11 mouse cellular contexts compared by ENCODE assay signal in the genomic region with DNA sequence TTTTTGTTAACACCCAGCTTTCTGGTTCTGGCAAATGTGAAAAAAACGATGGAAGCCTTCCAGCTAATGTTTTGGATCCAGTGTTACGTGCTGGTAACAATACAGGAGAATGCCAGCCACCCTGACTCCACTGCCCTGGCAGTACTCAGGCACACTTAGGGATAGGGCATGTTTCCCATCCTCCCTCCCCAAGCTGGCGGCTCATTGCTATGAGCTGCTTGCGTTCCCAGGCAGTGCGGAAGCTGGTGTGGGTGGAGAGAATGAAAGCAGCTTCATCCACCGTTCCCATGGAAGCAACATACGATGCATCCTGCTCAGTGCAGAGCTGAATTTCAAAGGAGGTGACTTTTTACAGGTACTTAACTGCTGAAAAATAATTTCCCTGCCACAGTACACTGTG. TPM values are rescaled to one million over a fixed set of nuclear protein-coding genes. Genes with fewer than 3 reads are reported as not detected.
DNase-seq lines count a peak whose midpoint lies in the region; ATAC-seq and TF ChIP-seq lines count a peak whose summit lies in the region.
"Had no signal": no experiment of that assay in that cellular context is flagged by ENCODE, and none has a peak within 500 bp of the region (broad histone marks: within the 10 kb centered on the region; RNA-seq: fewer than 3 reads in every experiment).

No protein-coding gene starts in this region.

- TF ChIP-seq POLR2A in cerebellum, adult 2 months (IDR thresholded peaks at IDR 0.05; ENCODE audit: borderline replicate concordance, insufficient read depth, low read length): no peak

- H3K9me3 ChIP-seq in heart, embryonic 11.5 days (replicated peaks; ENCODE audit: control insufficient read depth, low read length): no peaks in the 10 kb centered on the region
- H3K9me3 ChIP-seq: embryonic facial prominence, embryonic 12.5 days; limb, embryonic 12.5 days had no signal

- H3K4me3 ChIP-seq in cerebellum, adult 2 months (replicated peaks; ENCODE audit: insufficient read depth, low read depth, low read length): peak overlapping the region; percentile 23
- H3K4me3 ChIP-seq in heart, embryonic 11.5 days (ENCODE audit: low read depth, low read length): no peak overlapping the region
- H3K4me3 ChIP-seq: embryonic facial prominence, embryonic 12.5 days; limb, embryonic 12.5 days had no signal

- H3K27ac ChIP-seq in cerebellum, adult 2 months (ENCODE audit: insufficient read depth, low read length): no peak overlapping the region
- no peak overlapping the region for H3K27ac ChIP-seq in heart, embryonic 11.5 days (ENCODE audit: low read depth, low read length)
- H3K27ac ChIP-seq: embryonic facial prominence, embryonic 12.5 days; limb, embryonic 12.5 days had no signal

- ATAC-seq in heart, embryonic 11.5 days (replicated peaks; ENCODE audit: insufficient number of reproducible peaks, low FRiP score, low TSS enrichment): 0 out of 2 replicates have a peak, but pooled peaks have one; percentile 31
- no peak for ATAC-seq in activated CD4-positive, CD25-positive, alpha-beta regulatory T cell, adult 4 months

- no peaks in the 10 kb centered on the region for H3K27me3 ChIP-seq in cerebellum, adult 2 months (ENCODE audit: control insufficient read depth, insufficient read depth, low read length)
- no peaks in the 10 kb centered on the region for H3K27me3 ChIP-seq in heart, embryonic 11.5 days (ENCODE audit: control insufficient read depth, insufficient read depth, low read length)
- H3K27me3 ChIP-seq: embryonic facial prominence, embryonic 12.5 days had no signal

- no peaks in the 10 kb centered on the region for H3K36me3 ChIP-seq in heart, embryonic 11.5 days (ENCODE audit: control insufficient read depth, insufficient read depth, low read length)
- H3K36me3 ChIP-seq: embryonic facial prominence, embryonic 12.5 days; limb, embryonic 12.5 days had no signal

- TF ChIP-seq CTCF in cerebellum, adult 2 months (IDR thresholded peaks at IDR 0.05; ENCODE audit: borderline replicate concordance, insufficient read depth, low read depth, low read length): no peak

- H3K4me2 ChIP-seq in heart, embryonic 11.5 days: no peak overlapping the region
- H3K4me2 ChIP-seq: embryonic facial prominence, embryonic 12.5 days; limb, embryonic 12.5 days had no signal

- DNase-seq in heart, adult 18-20 months: peak; percentile 20 to 36
- DNase-seq in heart, adult 9 months (ENCODE audit: low spot score in 2 of 2): no peak
- peak; percentile 57 to 69 for DNase-seq in cerebellum, adult 2 months
- peak; percentile 79 to 81 for DNase-seq in layer of hippocampus, postnatal 36 days
- peak; percentile 3 for DNase-seq in retina, embryonic 14.5 days (ENCODE audit: low spot score)
- DNase-seq in c-Kit-positive CD71-positive TER-119-positive erythroid progenitor cells, embryonic 14.5 days (ENCODE audit: low spot score): no peak

- H3K9ac ChIP-seq in heart, embryonic 11.5 days (ENCODE audit: low read depth, low read length): no peak overlapping the region
- H3K9ac ChIP-seq: embryonic facial prominence, embryonic 12.5 days; limb, embryonic 12.5 days had no signal

- 11% methylated on average over 7 of the region's 7 CpGs for WGBS in cerebellum, adult 2 months
- WGBS in heart, embryonic 11.5 days (ENCODE audit: insufficient replicate concordance): 26% methylated on average over 7 of the region's 7 CpGs

- H3K4me1 ChIP-seq in cerebellum, adult 2 months (ENCODE audit: control insufficient read depth, insufficient read depth, low read length): peaks cover 20% of the 10 kb centered on the region
- H3K4me1 ChIP-seq in heart, embryonic 11.5 days (ENCODE audit: control insufficient read depth, insufficient read depth, low read length): no peaks in the 10 kb centered on the region

RNA-seq across cellular contexts. Expression of gene Spa17, which starts 12.1 kb away (rescaled TPM):
- 1 to 10 TPM; 1.3 to 1.7 TPM for total RNA-seq in heart, adult 18-20 months (2021)
- polyA plus RNA-seq in cerebellum, adult 2 months (2012; rRNA removed): 4.8 and 6.6 TPM in 2 replicates
- polyA plus RNA-seq in heart, embryonic 11.5 days (2014; fragmentation: Nextera tagmentation; extraction: Ambion mirVana): 5.7 and 10.0 TPM in 2 replicates
- total RNA-seq in layer of hippocampus, postnatal 36 days (2021): 1 to 10 TPM; 1.5 to 2.4 TPM
- polyA plus RNA-seq in activated CD4-positive, CD25-positive, alpha-beta regulatory T cell, adult 4 months (2017; shearing (Covaris generic)): 1 to 10 TPM in 1 of 2 experiments, not detected in 1; 1.4 TPM

RNA-seq across cellular contexts. Expression of gene Tbrg1, which starts 31.5 kb away (rescaled TPM):
- total RNA-seq in heart, adult 18-20 months (2021): 10 to 100 TPM; 31.9 to 34.0 TPM
- 33.5 and 34.7 TPM in 2 replicates for polyA plus RNA-seq in cerebellum, adult 2 months (2012; rRNA removed)
- 182 and 188 TPM in 2 replicates for polyA plus RNA-seq in heart, embryonic 11.5 days (2014; fragmentation: Nextera tagmentation; extraction: Ambion mirVana)
- total RNA-seq in layer of hippocampus, postnatal 36 days (2021): 10 to 100 TPM; 48.1 to 48.3 TPM
- 100 to 1,000 TPM; 200 to 207 TPM for polyA plus RNA-seq in activated CD4-positive, CD25-positive, alpha-beta regulatory T cell, adult 4 months (2017; shearing (Covaris generic))

RNA-seq across cellular contexts. Expression of gene Panx3, which starts 43.4 kb away (rescaled TPM):
- not detected for total RNA-seq in heart, adult 18-20 months (2021)
- not detected in 2 replicates for polyA plus RNA-seq in cerebellum, adult 2 months (2012; rRNA removed)
- 0.08 and 0.10 TPM in 2 replicates for polyA plus RNA-seq in heart, embryonic 11.5 days (2014; fragmentation: Nextera tagmentation; extraction: Ambion mirVana)
- not detected for total RNA-seq in layer of hippocampus, postnatal 36 days (2021)
- polyA plus RNA-seq in activated CD4-positive, CD25-positive, alpha-beta regulatory T cell, adult 4 months (2017; shearing (Covaris generic)): not detected
- polyA plus RNA-seq: stomach, embryonic 14.5 days had no signal

Comparison
In these comparisons a context has a peak if more than half of its experiments do, and no peak if none do; other contexts are left out.
1. DNase-seq: peak in heart, adult 18-20 months (2 of 2), cerebellum, adult 2 months (2 of 2), layer of hippocampus, postnatal 36 days (2 of 2) and retina, embryonic 14.5 days (single experiment); none in heart, adult 9 months (0 of 2) and c-Kit-positive CD71-positive TER-119-positive erythroid progenitor cells, embryonic 14.5 days (single experiment).